Mouse (Mus musculus) spleen, adult 2 months (tissue): Measurements from ENCODE around the gene Dlgap4.

Experiments
- CTCF ChIP-seq: fragments of 200-500 bp; IDR thresholded peaks from 2 replicates; pipeline ENCODE4 v1.5.1; 2011; ENCODE audit warnings: mild to moderate bottlenecking, inconsistent platforms; ENCODE audit not compliant: insufficient read depth, insufficient read length, insufficient replicate concordance; ENCODE audit errors: extremely low read depth
- POLR2A ChIP-seq: fragments of 200-500 bp; IDR thresholded peaks from 2 replicates; pipeline ENCODE4 v1.6.1; 2011; ENCODE audit warnings: low read depth, low read length, inconsistent platforms

DNA sequence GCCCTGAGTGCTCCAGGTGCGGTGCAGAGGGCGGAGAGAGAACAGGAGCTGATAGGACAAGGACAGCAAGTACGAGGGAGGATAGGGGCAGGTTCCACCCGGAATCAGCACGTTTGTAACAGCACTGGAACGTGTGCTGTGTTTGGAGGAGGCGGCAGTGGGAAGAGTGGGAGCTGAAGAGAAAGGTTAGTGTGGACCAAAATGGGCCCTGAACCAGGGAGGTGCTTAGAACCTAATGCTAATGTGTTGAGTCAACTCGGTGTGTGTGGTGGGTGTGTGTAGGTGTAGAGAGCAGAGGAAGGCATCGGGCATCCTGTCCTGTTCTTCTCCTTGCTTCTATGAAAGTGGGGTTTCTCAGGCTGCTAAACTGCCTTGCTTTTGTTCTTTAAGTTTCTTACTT lies 127.8 kb downstream of the Dlgap4 start:
- TF ChIP-seq CTCF, result no peak
- TF ChIP-seq POLR2A, result no peak
